Mouse (Mus musculus) MEL-GATA-1-ER (cell line): ENCODE measurements at regions not wholly inside any gene's neighbourhood (a gene's known extent, or its start where the extent isn't known, plus 50 kb on each side); places are given as distances from the start of the nearest gene placed in this dataset.
A peak's percentile ranks its signal among the peaks of the same experiment; 100 is the strongest.
"Not testable (repeated sequence)": the region's sequence is repeated elsewhere in the genome, so short reads cannot be mapped to it uniquely, and the experiment has no call there.

Experiments
- DNase-seq: peaks from one replicate; pipeline ENCODE4 v3.0.0-alpha.2; 2012; ENCODE audit warnings: low read depth; ENCODE audit errors: extremely low read depth

- no peak for DNase-seq
Observed at GRCm38 (mm10) chr1:94969543-94969942, 343.9 kb upstream of the Fam174a start.

GRCm38 (mm10) chr1:94970103-94970759, 343.2 kb upstream of the Fam174a start:
- no peak for DNase-seq

GRCm38 (mm10) chr1:94993338-94993737, 320.1 kb upstream of the Fam174a start:
- DNase-seq, result no peak

GRCm38 (mm10) chr1:95003900-95004299, 309.5 kb upstream of the Fam174a start:
- DNase-seq, result no peak

- no peak for DNase-seq
Observed at GRCm38 (mm10) chr1:95030579-95030978, 282.8 kb upstream of the Fam174a start.

DNA sequence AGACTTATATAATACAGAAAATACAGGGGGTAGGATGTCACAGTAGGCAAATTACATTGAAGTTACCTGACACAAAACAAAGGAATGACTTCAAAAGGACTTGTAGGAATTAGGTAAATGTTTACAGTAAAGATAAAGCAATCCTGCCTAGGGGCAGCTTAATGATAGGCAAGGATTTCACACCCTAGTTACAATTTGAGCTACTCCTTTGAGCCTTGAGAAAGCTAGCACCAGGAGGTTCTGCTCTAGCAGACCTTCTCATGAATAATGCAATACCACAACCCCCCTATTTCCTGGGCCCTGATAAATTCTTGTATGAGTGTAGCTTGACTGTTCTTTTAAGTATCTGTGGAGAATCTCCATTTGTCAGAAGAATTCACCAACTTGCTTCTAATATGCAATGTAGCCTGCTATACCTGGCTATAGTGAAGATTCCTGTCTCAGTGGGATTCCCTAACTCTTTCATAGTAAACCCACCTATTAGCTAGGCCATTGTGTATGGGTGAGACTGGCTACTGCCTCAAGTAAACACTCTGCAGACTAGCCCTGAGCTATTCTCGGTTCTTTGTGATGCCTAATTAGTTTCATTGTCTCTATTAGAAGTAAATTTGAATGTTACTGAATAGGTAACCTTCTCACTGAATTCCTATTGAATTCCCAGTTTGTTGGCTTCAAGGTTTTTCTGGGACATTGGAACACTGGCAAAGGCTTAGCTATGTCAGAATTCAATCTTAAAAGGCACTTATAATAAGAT, 279.6 kb upstream of the Fam174a start:
- DNase-seq, result not testable (repeated sequence)

DNA sequence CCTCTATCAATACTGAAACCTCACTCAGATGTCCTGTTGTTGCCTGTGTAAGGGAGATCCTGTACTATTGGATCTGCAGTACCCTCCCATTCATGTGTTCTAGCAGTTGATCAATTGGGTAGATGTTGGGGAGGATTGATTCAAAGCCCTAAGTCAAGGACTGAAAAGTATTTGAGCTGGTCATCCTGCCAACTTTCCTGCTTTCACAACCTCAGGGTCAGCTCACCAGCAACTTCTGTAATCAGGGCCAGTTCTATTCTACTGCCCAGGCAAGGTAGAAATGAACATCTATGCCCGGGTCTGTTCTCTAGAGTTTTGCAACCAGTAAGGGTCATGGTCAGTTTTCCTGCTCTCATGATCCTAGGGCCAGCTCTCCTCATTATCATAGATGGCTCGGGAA, 275.0 kb upstream of the Fam174a start:
- no peak for DNase-seq

DNA sequence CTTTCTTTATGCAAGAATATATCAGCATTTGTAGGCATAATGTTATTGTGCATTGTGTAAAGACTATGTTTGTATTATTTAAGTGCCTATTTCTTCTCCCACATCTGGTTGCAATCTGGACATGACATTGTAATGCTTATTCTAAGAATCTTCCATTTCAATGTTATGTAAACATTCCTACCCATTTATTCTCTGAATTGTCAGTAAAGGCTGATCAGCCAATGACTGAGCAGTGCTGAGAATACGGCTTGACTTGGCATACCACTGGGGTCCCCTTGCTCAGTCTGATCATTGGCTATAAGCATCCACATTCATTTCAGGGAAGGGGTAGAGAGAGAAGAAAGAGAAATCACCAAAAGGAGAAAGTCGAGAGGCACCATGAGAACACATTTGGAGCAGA, 273.1 kb upstream of the Fam174a start:
- DNase-seq, result no peak

DNA sequence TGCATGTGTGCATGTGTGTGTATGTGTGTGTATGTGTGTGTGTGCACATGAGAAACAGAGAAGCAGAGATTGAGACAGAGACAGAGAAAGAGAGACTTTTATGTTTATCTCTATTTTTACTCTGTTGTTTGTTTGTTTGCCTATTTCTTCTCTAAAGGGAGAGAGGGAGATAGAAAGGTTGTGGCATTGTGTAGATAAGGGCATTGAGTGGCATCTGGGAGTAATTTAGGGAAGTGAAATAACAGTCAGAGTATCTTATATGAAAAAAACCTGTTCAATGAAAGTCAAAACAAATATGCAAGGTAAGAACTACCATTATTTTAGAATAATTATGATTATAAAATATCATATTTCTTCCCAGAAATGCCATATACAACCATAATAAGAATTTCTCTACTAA, 270.1 kb upstream of the Fam174a start:
- DNase-seq, result no peak

- DNase-seq, result no peak
Observed at GRCm38 (mm10) chr1:95064330-95065193, 248.9 kb upstream of the Fam174a start.

GRCm38 (mm10) chr1:95065620-95066019, 247.8 kb upstream of the Fam174a start:
- DNase-seq, result no peak

DNA sequence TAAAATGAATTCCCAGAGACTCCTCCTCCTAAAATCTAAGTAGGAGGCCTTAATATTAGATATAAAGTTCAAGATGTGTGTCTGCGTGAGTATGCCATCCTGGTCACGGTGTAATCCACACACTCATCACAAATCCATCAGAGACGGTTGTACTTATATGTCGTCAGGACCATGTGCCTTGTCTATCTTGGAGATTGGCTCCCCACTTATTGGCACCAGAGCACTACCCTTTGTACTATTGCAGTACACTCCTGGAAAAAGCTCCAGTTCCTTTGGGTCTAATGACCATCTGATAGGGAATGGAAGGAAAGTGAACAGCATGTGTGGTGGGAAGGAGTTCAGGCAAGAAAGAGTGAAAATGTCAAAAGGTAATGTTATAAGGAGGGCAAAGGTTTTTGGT, 247.4 kb upstream of the Fam174a start:
- no peak for DNase-seq

DNA sequence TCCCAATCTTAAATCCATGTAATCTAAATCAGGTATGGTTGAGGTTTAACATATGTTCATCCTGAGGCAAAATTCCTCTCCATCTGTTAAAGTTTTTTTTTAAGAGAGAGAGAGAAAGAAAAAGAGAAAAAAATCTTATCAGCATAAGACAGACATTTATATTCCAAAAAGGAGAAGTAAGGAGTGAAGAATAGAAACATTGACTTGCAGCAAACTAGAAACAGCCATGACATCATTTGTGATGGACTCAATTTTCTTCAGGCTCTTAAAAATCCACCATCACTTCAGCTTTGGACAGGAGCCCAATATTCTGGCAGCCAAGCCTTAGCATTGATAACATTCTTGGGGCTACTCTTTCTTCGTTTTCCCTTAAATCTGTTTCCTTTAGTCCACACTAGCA, 238.3 kb upstream of the Fam174a start:
- peak; percentile 68 for DNase-seq

DNA sequence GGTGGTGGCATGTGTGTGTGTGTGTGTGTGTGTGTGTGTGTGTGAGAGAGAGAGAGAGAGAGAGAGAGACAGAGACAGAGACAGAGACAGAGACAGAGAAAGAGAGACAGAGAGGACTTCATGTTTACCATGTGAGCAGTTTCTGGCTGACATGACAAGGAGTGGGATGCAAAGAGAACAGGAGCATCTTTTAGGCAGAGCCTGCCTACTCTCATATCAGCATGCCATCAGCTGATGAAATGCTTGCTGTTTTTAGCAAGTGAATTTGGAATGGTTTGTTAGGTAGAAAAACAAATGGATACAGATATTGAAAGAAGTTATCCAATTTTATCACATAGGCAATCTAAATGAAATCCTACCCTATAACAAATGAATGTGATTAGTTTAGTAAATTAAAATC, 203.5 kb upstream of the Fam174a start:
- no peak for DNase-seq

DNA sequence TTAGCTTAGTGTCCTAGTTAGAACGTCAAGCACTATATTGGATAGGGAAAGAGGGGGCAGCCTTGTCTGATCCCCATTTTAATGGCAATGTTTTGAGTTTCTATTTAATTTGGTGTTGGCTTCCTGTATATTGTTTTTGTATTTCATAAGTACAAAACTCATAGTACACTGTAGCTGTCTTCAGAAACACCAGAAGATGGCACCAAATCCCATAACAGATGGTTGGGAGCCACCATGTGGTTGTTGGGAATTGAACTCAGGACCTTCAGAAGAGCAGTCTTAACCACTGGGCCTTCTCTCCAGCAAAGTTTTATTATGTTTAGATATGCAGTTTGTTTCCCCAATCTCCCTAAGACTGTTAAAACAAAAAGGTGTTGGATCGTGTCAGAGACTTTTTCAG, 199.9 kb upstream of the Fam174a start:
- no peak for DNase-seq

GRCm38 (mm10) chr1:95147531-95147930, 165.9 kb upstream of the Fam174a start:
- DNase-seq, result no peak

DNA sequence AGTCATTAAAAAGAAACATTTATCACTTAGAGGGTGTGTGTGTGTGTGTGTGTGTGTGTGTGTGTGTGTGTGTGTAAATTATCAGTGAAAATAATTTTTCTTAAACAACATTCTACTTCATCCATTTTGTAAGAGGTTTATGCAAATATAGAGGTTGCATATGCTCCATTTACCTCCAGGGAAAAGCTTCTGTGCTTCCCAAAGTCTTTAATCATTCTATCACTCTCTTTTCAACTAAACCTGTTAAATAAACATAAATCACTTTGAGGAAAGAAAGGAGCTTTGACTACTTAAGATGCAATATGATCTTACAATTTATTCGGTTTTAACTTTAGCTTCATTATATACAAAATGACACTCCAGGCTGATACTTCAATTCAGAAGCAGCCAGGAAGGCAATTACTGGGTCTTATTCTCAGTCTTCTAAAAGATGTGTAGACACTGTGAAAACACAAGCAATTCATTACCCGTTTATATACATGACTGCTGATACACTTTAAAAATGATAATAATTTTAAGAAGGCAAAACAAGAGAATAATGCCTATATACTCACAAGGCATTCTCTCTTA, 139.3 kb upstream of the Fam174a start:
- no peak for DNase-seq

DNA sequence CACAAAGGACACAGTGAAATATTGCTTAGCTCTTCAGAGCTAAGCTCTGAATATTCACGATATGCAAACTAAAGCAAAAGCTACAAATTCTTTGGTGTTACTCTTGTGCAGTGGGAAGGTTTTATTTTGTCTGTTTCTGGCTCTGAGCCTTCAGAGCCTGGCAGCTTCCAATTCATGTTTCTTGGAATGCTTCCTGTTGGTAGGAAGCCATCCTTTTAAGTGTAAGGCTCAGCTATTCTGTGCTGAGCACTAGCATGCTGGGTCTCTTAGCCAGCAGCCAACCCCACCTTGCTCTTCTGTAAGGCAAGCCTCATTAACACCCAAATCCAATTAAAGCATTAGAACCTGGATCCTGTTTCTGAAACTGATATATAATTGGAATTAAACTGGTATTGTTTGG, 94.5 kb upstream of the Fam174a start:
- DNase-seq, result no peak

GRCm38 (mm10) chr1:95223289-95223688, 90.1 kb upstream of the Fam174a start:
- no peak for DNase-seq

DNA sequence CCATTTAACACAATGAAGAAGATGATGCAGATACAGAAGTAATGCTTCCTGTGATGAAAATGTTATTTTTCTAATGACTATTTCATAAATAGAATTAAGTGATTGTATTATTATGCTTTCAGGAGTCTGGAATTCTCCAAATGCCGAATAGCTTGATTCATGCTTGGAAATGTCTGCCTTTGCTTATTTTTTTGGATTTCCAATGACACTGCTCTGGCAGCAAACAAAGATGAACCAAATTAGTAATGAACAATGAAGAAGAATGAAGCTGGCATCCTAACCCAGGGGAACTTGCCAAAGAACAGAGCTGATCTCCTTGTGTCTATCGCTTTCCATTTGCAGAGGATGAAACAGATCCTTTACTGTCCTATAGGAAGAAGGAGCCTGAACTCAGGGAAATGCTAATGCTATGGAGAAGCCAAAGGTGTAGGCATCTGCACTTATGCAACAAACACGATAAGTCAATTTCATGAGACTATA, 71.7 kb upstream of the Fam174a start:
- DNase-seq, result no peak
